Mouse (Mus musculus): ENCODE data around the gene Erp29.
A peak's percentile ranks its signal among the peaks of the same experiment; 100 is the strongest.

DNA sequence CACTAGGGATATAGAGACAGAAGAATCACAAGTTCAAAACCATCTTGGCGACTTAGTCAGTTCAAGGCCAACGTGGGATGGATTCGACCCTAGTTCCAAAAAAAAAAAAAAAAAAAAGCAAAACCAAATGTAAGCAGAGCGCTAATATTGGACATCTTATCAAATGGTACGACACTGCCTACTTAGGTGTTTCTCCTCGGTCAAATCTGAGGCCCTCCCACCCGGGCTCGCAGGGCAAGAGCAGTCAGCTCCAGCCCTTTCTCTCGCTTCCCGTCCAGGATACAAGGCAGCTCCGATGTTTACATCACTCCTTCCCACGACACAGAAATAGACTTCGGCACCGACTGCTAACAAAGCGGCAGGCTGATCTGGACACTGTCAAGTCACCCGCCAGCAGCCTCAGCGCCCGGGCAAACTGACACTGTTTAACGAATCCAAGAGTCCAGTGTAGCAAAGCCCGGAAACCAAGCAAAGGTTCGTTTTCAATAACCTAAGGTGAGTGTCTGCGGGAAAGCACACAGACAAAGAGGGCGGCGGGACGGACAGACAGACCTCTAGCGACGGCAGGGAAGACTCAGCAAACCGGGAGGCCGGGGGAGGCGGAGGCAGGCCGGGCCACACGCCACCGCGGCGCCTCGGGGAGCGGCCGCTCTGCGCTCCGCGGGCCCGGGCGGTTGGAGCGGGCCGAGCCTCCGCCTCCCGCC, 67.4 kb downstream of the Erp29 start:
- TF ChIP-seq CTCF (IDR thresholded peaks at IDR 0.05; ENCODE audit: insufficient read depth, low read depth, low read length) (no peak), POLR2A (IDR thresholded peaks at IDR 0.05; ENCODE audit: insufficient read depth, low read depth, low read length) (peak; percentile 37; the same call in 1 of the 2 replicates)

Data from olfactory bulb, adult 2 months (tissue).